Mouse (Mus musculus) limb, embryonic 13.5 days (tissue): ENCODE results near the gene Ank. TPM values are rescaled to one million over a fixed set of nuclear protein-coding genes. Genes with fewer than 3 reads are reported as not detected.

Experiments
- ATAC-seq: fragments of 200-750 bp; cut with Nextera tagmentation; 2 replicates; pipeline ENCODE4 v1.8.0; 2017; ENCODE audit warnings: low read depth, moderate number of reproducible peaks, moderate TSS enrichment; ENCODE audit not compliant: low FRiP score
- H3K27ac ChIP-seq: fragments of 300-500 bp; sonication (generic); 2 replicates; pipeline ENCODE4 v1.5.1; 2015; ENCODE audit warnings: inconsistent platforms, mild to moderate bottlenecking, moderate library complexity
- H3K27me3 ChIP-seq: fragments of 300-500 bp; sonication (generic); 2 replicates; pipeline ENCODE4 v1.6.1; 2015; ENCODE audit warnings: mild to moderate bottlenecking, inconsistent platforms
- H3K36me3 ChIP-seq: fragments of 300-500 bp; sonication (generic); 2 replicates; pipeline ENCODE4 v1.6.1; 2015; ENCODE audit warnings: inconsistent platforms, mild to moderate bottlenecking, moderate library complexity
- H3K4me1 ChIP-seq: fragments of 300-500 bp; sonication (generic); 2 replicates; pipeline ENCODE4 v1.6.1; 2015; ENCODE audit warnings: inconsistent platforms
- H3K4me2 ChIP-seq: fragments of 300-500 bp; sonication (generic); replicated peaks from 2 replicates; pipeline ENCODE4 v1.6.1; 2015; ENCODE audit warnings: inconsistent platforms, mild to moderate bottlenecking, moderate library complexity
- H3K4me3 ChIP-seq: fragments of 300-500 bp; sonication (generic); 2 replicates; pipeline ENCODE4 v1.5.1; 2015; ENCODE audit warnings: moderate library complexity, mild to moderate bottlenecking, inconsistent platforms
- H3K9ac ChIP-seq: fragments of 300-500 bp; sonication (generic); 2 replicates; pipeline ENCODE4 v1.6.1; 2015; ENCODE audit warnings: mild to moderate bottlenecking, inconsistent platforms
- H3K9me3 ChIP-seq: fragments of 300-500 bp; sonication (generic); 2 replicates; pipeline ENCODE4 v1.6.1; 2016; ENCODE audit warnings: inconsistent platforms
- WGBS: fragments of 180-500 bp; shearing (Covaris S2); methylation state at CpG from one replicate; pipeline ENCODE4 v1.1.7; 2015; 5-methylcytosine and 5-hydroxymethylcytosine counted together
- polyA plus RNA-seq: library from polyadenylated mRNA; unstranded; fragments of >200 nt; fragmentation: Nextera tagmentation; extraction: Ambion mirVana; gene quantifications from 2 replicates; pipeline ENCODE4 v1.2.1, GENCODE M21; 2015

Gene Ank
- polyA plus RNA-seq, 1 experiment from 2014 or later = 7.0 TPM

DNA sequence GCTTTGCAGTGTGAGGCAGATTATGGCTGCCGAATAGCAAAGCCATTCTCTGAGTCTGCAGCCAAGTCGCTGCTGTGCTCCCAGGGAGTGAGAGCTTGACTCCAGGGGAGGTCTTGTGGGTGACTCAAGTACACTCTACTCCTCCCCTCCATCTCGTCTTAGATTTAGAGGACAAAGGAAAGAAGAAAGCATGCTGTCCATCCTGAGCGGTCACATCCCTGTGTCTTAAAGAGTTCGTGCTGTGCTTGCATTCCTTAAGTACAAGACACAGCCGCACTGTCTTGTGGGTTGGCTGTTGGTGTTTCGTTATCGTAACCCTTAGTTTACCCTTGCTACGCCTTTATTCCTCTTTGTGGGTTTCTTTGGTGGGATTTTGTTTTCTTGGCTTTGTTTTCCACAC, 24.2 kb downstream of the Ank start:
- no peak overlapping the region for H3K4me3 ChIP-seq
- H3K4me1 ChIP-seq = peaks cover 30% of the 10 kb centered on the region
- H3K4me2 ChIP-seq = no peak overlapping the region
- no peaks in the 10 kb centered on the region for H3K36me3 ChIP-seq
- H3K9me3 ChIP-seq = no peaks in the 10 kb centered on the region
- H3K9ac ChIP-seq = no peak overlapping the region
- ATAC-seq = no peak
- 78% methylated on average over 9 of the region's 9 CpGs for WGBS
- no peak overlapping the region for H3K27ac ChIP-seq
- H3K27me3 ChIP-seq = no peaks in the 10 kb centered on the region

DNA sequence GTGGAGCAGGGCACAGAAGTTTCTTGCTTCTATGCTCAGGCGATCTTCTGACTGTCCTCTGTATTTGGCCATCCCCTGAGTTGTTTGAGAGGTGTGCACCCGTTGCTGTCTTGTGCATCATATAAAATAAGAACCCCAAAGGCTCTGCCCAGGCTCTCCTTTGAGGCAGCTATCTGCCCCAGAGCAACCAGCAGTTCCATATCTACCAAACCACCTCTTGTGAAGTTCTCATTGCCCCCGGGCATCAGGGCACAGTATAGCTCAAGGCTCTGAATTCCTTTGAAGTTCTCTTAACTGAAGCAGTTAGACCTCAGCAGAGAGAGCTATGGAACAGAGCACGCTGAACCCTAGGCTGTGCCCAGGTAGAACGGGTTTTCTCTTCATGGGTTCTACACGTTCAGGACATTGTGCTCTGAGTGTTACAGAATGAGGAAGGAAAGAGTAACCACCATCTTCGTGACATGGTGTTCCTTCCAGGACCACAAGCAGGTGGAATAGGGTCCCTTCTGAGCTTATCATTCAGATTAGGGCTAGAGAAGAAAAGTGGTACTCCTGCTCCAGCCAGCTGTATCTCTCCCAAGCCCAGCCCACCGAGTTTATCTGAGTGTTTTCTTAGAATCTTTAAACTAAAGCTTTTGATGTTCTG, 25.1 kb downstream of the Ank start:
- Histone ChIP-seq H3K9me3 (no peaks in the 10 kb centered on the region), H3K36me3 (no peaks in the 10 kb centered on the region), H3K4me2 (no peak overlapping the region), H3K27ac (no peak overlapping the region), H3K27me3 (no peaks in the 10 kb centered on the region), H3K9ac (no peak overlapping the region), H3K4me1 (peaks cover 21% of the 10 kb centered on the region), H3K4me3 (no peak overlapping the region)
- ATAC-seq = no peak
- WGBS = 85% methylated on average over 8 of the region's 8 CpGs

DNA sequence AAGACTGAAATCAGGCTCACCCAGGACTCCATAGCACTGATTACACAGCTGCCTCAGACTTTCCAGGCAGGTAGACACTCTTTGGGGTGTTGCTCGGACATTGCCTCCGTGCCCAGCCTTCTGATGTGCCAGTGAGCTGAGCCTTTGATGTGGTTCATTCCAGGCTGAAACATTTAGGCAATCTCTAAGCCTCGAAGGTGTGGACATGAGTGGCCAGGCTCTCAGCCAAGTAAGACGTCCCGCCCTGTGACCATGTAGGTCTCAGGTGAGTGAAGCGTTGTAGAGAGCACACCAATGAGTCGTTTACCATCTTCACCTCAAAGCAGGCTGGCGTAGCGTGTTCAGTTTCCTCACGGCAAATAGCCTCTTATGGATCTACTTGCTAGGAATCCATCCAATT, 25.7 kb downstream of the Ank start:
- no peak overlapping the region for H3K27ac ChIP-seq
- peaks cover 15% of the 10 kb centered on the region for H3K4me1 ChIP-seq
- no peak overlapping the region for H3K4me2 ChIP-seq
- H3K9ac ChIP-seq = no peak overlapping the region
- 82% methylated on average over 10 of the region's 10 CpGs for WGBS
- H3K27me3 ChIP-seq = no peaks in the 10 kb centered on the region
- no peak for ATAC-seq
- H3K4me3 ChIP-seq = no peak overlapping the region
- H3K36me3 ChIP-seq = no peaks in the 10 kb centered on the region
- no peaks in the 10 kb centered on the region for H3K9me3 ChIP-seq

DNA sequence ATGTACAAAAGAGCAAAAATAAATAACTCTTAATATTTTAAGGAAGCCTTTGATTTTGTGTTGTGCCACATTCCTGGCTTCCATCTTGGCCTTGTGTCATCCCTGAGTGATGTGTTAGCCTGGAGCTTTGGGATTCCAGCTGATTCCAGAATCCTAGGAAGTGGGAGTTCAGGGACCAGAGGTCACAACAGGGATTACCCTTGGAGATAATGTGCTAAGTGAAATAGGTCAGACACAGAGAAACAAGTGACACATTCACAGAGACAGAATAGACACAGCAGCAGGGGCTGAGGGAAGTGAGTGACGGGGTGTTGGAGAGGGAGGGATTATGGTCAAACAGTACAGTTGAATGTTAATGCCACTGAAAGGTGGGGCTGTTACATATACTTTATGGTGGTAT, 26.3 kb downstream of the Ank start:
- H3K4me1 ChIP-seq = peaks cover 10% of the 10 kb centered on the region; the same call in 1 of the 2 replicates
- WGBS = 71% methylated on average over 1 of the region's 1 CpGs

DNA sequence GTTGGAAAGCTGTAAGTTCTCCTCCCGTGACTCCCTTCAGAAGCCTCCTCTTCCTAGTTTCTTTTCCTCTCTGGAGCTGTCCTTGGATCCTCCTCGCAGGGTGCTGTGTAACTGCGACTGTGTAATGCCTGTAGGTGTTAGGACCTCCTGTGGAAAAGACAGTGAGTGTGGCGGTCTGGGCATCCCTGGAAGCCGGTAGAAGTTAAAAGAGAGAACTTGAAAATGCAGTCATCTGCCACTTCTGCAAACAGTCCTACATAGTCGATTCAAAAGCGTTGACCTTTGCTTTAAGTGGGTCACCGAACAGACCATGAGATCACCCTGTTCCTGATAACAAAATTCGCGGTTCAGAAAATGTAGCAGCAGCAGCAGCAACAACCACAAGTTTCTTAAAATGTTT, 27.0 kb downstream of the Ank start:
- no peak overlapping the region for H3K4me3 ChIP-seq
- H3K27ac ChIP-seq = no peak overlapping the region
- 67% methylated on average over 10 of the region's 10 CpGs for WGBS
- H3K36me3 ChIP-seq = no peaks in the 10 kb centered on the region
- no peak overlapping the region for H3K4me2 ChIP-seq
- H3K4me1 ChIP-seq = peaks cover 5% of the 10 kb centered on the region; the same call in 1 of the 2 replicates
- no peaks in the 10 kb centered on the region for H3K9me3 ChIP-seq
- H3K9ac ChIP-seq = no peak overlapping the region
- ATAC-seq = no peak
- H3K27me3 ChIP-seq = no peaks in the 10 kb centered on the region

More for the DNA sequence above, 26.3 kb downstream of the Ank start:
- H3K9ac ChIP-seq = no peak overlapping the region
- no peak overlapping the region for H3K27ac ChIP-seq
- H3K27me3 ChIP-seq = no peaks in the 10 kb centered on the region
- H3K4me2 ChIP-seq = no peak overlapping the region
- no peak for ATAC-seq
- H3K36me3 ChIP-seq = no peaks in the 10 kb centered on the region
- H3K9me3 ChIP-seq = no peaks in the 10 kb centered on the region
- no peak overlapping the region for H3K4me3 ChIP-seq

DNA sequence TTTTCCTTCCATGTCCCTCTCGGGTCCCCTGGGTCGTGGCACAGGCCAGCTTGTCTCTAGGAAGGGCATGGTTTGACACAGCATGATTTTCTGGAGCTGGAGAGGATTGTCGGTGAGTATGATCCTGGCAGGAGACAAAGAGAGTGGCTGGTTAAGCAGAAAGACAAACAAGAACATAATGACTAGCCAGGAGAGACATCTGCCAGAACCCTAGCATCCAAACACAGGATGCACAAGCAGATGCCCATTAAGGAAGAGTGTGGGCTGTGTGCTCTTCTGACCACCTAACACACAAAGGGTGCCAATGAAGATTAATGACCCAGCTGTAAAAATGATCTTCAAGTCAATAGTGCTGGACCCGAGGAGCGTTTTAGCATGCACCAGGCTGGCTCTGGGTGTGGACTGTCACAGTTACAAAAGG, 29.5 kb downstream of the Ank start:
- Histone ChIP-seq H3K27me3 (no peaks in the 10 kb centered on the region), H3K9me3 (no peaks in the 10 kb centered on the region), H3K4me3 (no peak overlapping the region), H3K36me3 (no peaks in the 10 kb centered on the region), H3K27ac (no peak overlapping the region), H3K4me2 (no peak overlapping the region), H3K4me1 (peaks cover 5% of the 10 kb centered on the region; the same call in 1 of the 2 replicates), H3K9ac (no peak overlapping the region)
- WGBS = 50% methylated on average over 5 of the region's 5 CpGs
- no peak for ATAC-seq

DNA sequence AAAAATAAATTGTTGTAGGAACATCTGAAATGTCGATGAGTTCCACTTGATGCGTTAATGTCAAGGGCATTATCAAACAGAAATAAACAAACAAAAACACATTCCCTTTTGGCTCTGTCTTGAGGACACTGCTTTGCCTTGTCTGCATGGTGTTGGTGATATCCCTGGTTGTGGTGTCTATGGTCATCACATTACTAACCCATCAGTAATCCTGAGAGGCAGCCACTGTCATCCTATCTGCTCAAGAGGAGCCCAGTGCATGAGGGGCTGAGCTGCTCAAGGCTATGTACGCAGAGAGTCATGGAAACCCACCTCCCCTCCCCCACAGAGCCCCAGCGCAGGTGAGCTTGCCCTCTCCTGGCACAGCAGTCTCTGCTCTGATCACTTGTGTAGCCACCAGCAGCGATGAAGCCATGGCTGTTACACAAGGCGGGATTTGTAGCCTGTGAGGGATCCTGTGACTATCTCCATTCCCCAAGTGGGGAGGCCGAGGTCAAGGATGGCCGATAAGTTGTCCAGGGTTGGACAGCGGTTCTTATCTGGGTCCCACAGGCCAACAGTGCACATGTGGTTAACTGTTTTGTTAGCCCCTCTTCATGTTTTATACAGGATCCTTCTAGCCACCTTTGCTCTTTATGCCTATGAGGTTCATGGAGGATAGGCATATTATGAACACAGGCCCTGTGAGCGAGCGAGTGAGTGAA, 30.3 kb downstream of the Ank start:
- H3K36me3 ChIP-seq = no peaks in the 10 kb centered on the region
- H3K4me2 ChIP-seq = no peak overlapping the region
- WGBS = 90% methylated on average over 11 of the region's 11 CpGs
- no peaks in the 10 kb centered on the region for H3K27me3 ChIP-seq
- ATAC-seq = no peak
- H3K4me3 ChIP-seq = no peak overlapping the region
- H3K4me1 ChIP-seq = peaks cover 5% of the 10 kb centered on the region; the same call in 1 of the 2 replicates
- no peaks in the 10 kb centered on the region for H3K9me3 ChIP-seq
- H3K27ac ChIP-seq = no peak overlapping the region
- no peak overlapping the region for H3K9ac ChIP-seq

DNA sequence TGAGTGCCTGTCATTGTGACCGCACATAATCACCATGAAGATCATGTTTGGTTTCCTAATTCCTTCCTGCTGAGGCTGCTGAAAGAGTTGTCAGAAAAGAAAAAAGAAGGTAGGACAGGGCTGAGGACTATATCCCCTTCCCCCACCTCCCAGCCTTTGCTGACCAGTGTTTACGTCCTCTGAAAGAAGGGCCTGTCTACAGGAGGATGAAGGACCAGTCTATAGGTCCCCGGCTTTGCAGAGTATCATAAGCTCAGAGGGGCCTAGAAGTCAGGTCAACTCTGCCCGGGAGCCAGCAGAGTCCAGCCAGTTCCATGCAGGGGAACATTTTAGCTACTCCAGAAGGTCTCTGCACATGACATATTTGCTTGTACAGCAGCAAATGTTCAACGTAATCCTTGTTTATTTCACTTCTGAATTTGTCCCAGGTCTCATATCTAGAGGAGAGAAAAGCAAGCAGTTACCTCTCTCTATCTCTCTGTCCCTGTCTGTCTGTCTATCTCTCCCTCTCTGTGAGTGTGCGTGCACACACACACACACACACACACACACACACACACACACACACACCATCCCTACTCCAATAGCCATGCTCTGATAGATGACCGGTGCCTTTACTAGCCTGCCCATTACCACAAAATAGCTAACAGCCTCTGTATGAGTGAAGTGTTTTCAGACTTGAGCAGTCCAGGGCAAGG, 31.0 kb downstream of the Ank start:
- Histone ChIP-seq H3K4me1 (no peaks in the 10 kb centered on the region), H3K36me3 (no peaks in the 10 kb centered on the region), H3K27ac (no peak overlapping the region), H3K27me3 (no peaks in the 10 kb centered on the region), H3K9ac (no peak overlapping the region), H3K9me3 (no peaks in the 10 kb centered on the region), H3K4me2 (no peak overlapping the region), H3K4me3 (no peak overlapping the region)
- no peak for ATAC-seq
- 81% methylated on average over 7 of the region's 7 CpGs for WGBS

DNA sequence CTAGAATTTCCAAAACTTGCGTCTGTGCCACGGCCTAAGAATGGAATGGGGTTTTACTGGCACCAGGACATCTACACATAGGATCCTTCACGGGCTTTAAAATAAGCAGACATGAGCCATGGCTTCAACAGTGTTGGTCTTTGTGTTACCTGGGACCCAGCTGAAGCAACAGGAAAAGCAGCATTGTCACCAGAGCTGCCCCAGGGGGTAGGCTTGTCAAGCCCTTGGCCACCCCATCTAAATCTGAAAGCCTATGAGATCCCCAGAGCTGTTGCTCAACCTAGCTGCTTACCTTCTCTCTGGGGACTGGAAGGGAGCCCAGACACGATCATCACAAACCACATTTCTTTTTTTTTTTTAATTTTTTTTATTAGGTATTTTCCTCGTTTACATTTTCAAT, 31.6 kb downstream of the Ank start:
- 86% methylated on average over 5 of the region's 5 CpGs for WGBS
- Histone ChIP-seq H3K27ac (no peak overlapping the region), H3K27me3 (no peaks in the 10 kb centered on the region), H3K9ac (no peak overlapping the region), H3K36me3 (no peaks in the 10 kb centered on the region), H3K4me3 (no peak overlapping the region), H3K4me2 (no peak overlapping the region), H3K9me3 (no peaks in the 10 kb centered on the region), H3K4me1 (no peaks in the 10 kb centered on the region)
- ATAC-seq = no peak

DNA sequence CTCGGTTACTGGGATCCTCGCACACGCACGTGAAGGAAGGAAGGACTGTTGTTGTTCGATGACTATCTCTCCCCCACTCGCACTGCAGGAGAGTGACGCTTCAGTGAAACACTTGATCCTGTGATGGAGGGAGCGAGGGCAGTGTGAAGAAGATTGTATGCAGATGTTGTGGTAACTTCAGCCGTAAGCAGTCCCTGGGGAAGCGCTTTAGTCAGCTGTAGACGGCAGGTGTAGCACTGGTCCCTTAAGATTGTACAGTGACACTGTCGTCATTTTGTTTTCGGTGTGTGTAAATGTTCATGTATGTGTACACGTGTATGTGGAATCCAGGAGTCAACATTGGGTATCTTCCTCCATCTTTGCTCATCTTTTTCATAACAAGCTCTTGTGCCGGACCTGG, 33.9 kb downstream of the Ank start:
- WGBS = 71% methylated on average over 15 of the region's 15 CpGs
- no peak overlapping the region for H3K27ac ChIP-seq
- H3K9ac ChIP-seq = no peak overlapping the region
- H3K4me2 ChIP-seq = no peak overlapping the region
- no peaks in the 10 kb centered on the region for H3K9me3 ChIP-seq
- no peak for ATAC-seq
- no peaks in the 10 kb centered on the region for H3K36me3 ChIP-seq
- H3K27me3 ChIP-seq = no peaks in the 10 kb centered on the region
- H3K4me3 ChIP-seq = no peak overlapping the region
- H3K4me1 ChIP-seq = peaks cover 8% of the 10 kb centered on the region

DNA sequence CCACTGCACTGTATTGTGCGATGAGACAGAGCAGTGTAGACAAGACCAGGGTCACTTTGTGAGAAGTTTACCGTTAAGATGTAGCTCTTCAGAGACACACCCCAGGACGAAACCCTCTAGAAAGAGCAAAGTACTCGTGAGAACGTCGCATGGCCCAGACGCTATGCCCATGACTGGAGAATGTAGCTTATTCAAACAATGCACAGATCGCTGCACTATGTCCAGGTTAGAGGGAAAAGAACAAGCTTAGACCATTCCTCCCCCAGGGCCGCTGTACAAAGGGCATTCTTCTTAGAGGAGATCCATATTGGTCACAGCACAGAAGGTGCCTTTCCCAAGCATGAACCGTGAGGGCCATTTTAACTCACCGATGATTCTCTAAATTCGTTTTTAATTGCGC, 35.9 kb downstream of the Ank start:
- WGBS = 89% methylated on average over 13 of the region's 13 CpGs
- ATAC-seq = no peak
- no peak overlapping the region for H3K27ac ChIP-seq
- H3K4me1 ChIP-seq = peaks cover 16% of the 10 kb centered on the region
- H3K4me3 ChIP-seq = no peak overlapping the region
- no peak overlapping the region for H3K4me2 ChIP-seq
- no peak overlapping the region for H3K9ac ChIP-seq
- H3K9me3 ChIP-seq = no peaks in the 10 kb centered on the region
- no peaks in the 10 kb centered on the region for H3K36me3 ChIP-seq
- H3K27me3 ChIP-seq = no peaks in the 10 kb centered on the region

DNA sequence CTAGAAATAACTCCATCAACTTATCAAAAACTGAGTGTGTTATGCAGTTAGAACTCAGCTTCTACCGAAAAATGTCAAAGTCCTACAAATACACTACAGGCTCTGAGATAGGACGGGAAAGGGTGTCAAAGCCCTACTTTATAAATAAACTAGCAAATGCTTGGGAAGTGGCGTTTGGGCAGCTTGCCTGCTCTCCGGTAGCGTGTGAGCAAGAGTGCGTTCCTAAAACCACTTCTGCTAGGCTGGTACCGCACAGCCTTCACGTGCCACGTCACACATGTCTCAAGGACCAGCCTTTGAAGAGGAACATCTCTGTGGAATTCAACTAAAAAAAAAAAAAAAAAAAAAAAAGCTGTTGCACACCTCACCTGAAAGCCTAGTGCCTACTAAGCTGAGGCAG, 36.7 kb downstream of the Ank start:
- Histone ChIP-seq H3K4me3 (no peak overlapping the region), H3K9ac (no peak overlapping the region), H3K27ac (no peak overlapping the region), H3K4me2 (no peak overlapping the region), H3K27me3 (no peaks in the 10 kb centered on the region), H3K4me1 (peaks cover 16% of the 10 kb centered on the region), H3K9me3 (no peaks in the 10 kb centered on the region), H3K36me3 (no peaks in the 10 kb centered on the region)
- 79% methylated on average over 9 of the region's 9 CpGs for WGBS
- no peak for ATAC-seq
